Mouse (Mus musculus) spleen, adult 2 months (tissue): Measurements from ENCODE around the gene Gm10197. TPM values are rescaled to one million over a fixed set of nuclear protein-coding genes. Genes with fewer than 3 reads are reported as not detected.

Source experiments
- DNase-seq, 2 experiments: peaks; one replicate each; pipeline versions ENCODE4 v3.0.0 to v3.0.0-alpha.2; 2012 to 2021; ENCODE audit warnings: low spot score in 2 of 2, low read depth in 1 of 2
- H3K27ac ChIP-seq: fragments of 200-500 bp; 2 replicates; pipeline ENCODE4 v1.5.1; 2012; ENCODE audit warnings: low read length, inconsistent platforms; ENCODE audit not compliant: insufficient read depth
- H3K27me3 ChIP-seq: fragments of 200-500 bp; 2 replicates; pipeline ENCODE4 v1.6.1; 2012; ENCODE audit warnings: mild to moderate bottlenecking, moderate library complexity, low read length, inconsistent platforms; ENCODE audit not compliant: control insufficient read depth, insufficient read depth
- H3K36me3 ChIP-seq: fragments of 200-500 bp; 2 replicates; pipeline ENCODE4 v1.6.1; 2012; ENCODE audit warnings: mild to moderate bottlenecking, low read length, inconsistent platforms; ENCODE audit not compliant: control insufficient read depth, insufficient read depth
- H3K4me1 ChIP-seq: fragments of 200-500 bp; 2 replicates; pipeline ENCODE4 v1.6.1; 2011; ENCODE audit warnings: inconsistent platforms; ENCODE audit not compliant: control insufficient read depth, insufficient read depth, insufficient read length
- H3K4me3 ChIP-seq: fragments of 200-500 bp; 2 replicates; pipeline ENCODE4 v1.5.1; 2011; ENCODE audit warnings: mild to moderate bottlenecking, inconsistent platforms; ENCODE audit not compliant: insufficient read depth, insufficient read length; ENCODE audit errors: extremely low read depth
- CTCF ChIP-seq: fragments of 200-500 bp; IDR thresholded peaks from 2 replicates; pipeline ENCODE4 v1.5.1; 2011; ENCODE audit warnings: mild to moderate bottlenecking, inconsistent platforms; ENCODE audit not compliant: insufficient read depth, insufficient read length, insufficient replicate concordance; ENCODE audit errors: extremely low read depth
- POLR2A ChIP-seq: fragments of 200-500 bp; IDR thresholded peaks from 2 replicates; pipeline ENCODE4 v1.6.1; 2011; ENCODE audit warnings: low read depth, low read length, inconsistent platforms
- WGBS: fragments of 180-500 bp; shearing (Covaris S2); methylation state at CpG from one replicate; pipeline ENCODE4 v1.1.7; 2018; 5-methylcytosine and 5-hydroxymethylcytosine counted together
- polyA plus RNA-seq: library from polyadenylated mRNA; depleted of rRNA; stranded (reverse); fragments of >200 nt; gene quantifications from 2 replicates; pipeline ENCODE4 v1.2.3, GENCODE M21; 2012; rRNA removed

Gm10197 gene
- polyA plus RNA-seq = not detected in 2 replicates

DNA sequence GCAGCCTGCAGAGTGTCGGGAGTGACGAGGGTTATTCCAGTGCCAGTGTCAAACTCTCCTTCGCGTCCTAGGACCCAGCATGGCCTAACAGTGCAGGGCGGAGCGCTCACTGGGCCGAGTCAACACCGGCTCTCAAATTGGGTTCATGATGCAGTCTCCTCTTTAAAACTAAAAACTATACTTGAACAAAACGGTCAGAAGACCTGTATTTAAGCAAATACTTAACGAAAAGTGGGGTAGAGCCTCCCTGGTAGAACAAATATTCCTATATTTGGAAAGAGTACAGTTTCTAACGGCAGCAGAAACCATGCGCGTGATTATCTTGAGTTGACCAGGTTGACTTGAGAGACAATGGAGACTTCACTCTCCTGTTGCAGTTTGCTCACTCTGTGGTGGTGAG lies at the start of gene Gm10197:
Gene Gm10197 (minus strand): TSS at position 101 of the 400 bp plus-strand sequence.
- no peaks in the 10 kb centered on the region for H3K27me3 ChIP-seq
- 93% methylated on average over 13 of the region's 13 CpGs for WGBS
- no peak within 1 kb of the TSS for H3K4me3 ChIP-seq
- no peak within 1 kb of the TSS for H3K27ac ChIP-seq
- no peaks in the 10 kb centered on the region for H3K4me1 ChIP-seq
- TF ChIP-seq POLR2A (no peak), CTCF (no peak)
- peaks cover 10% of the 10 kb centered on the region; the same call in 1 of the 2 replicates for H3K36me3 ChIP-seq
- no peak for DNase-seq

DNA sequence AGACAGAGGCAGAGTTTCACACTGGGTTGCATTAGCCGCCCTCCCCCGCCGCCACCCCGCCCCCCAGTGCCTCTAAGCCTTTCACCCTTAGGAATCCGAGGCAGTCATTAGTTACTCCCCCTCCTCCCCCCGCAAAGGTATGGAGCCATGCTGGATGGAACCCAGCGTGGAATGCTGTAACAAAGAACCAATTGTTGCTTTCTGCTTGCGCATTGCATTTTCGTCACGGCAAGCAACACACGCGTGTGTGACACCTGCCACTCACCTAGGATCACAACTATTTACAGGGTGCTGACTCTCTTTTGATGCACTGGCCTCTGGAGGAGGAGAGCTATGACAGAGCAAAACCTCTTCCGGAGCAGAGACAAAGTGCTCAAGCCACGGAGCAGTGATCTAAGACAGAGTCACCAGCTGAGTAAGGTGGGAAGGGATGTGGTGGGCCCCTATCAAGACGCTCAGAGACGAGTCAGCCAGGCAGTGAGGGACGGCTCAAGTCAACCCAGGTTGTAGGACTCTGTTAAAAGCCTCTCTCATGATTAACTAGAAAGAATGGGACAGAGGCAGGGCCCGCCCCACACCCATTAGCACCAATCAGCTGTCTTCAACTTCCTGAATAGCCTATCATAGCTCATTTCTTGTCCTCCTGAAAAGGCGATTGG lies 49.5 kb upstream of the Gm10197 start:
- TF ChIP-seq CTCF (no peak), POLR2A (no peak; the same call in 1 of the 2 replicates)
- peak overlapping the region; percentile 51 for H3K4me3 ChIP-seq
- DNase-seq = peak; percentile 65 to 79
- WGBS = 12% methylated on average over 19 of the region's 19 CpGs
- H3K27me3 ChIP-seq = no peaks in the 10 kb centered on the region
- peaks cover 32% of the 10 kb centered on the region for H3K4me1 ChIP-seq
- no peaks in the 10 kb centered on the region for H3K36me3 ChIP-seq
- peak overlapping the region; percentile 79 for H3K27ac ChIP-seq

DNA sequence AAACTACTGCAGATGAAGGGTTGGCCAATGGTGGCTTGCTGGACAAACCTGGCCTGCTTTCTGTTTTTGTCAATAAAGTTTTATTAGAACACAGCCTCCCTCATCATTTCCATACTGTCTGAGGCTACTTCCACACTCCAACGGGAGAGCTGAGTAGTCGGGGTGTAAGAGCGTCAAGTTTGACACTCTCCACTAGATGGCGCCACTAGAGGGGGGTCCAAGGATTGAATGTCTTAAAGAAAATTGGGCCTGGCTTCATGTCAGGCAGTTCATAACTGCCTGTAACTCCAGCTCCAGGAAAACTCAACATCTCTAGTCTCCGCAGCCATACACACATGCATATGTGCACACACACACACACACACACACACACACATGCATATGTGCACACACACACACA lies 48.3 kb upstream of the Gm10197 start:
- WGBS = 16% methylated on average over 5 of the region's 5 CpGs
- Histone ChIP-seq H3K4me3 (no peak overlapping the region), H3K27ac (no peak overlapping the region), H3K4me1 (peaks cover 20% of the 10 kb centered on the region), H3K36me3 (no peaks in the 10 kb centered on the region), H3K27me3 (no peaks in the 10 kb centered on the region)
- TF ChIP-seq CTCF (peak; percentile 66; the same call in 1 of the 2 replicates), POLR2A (no peak)
- peak; percentile 74 to 77 for DNase-seq

DNA sequence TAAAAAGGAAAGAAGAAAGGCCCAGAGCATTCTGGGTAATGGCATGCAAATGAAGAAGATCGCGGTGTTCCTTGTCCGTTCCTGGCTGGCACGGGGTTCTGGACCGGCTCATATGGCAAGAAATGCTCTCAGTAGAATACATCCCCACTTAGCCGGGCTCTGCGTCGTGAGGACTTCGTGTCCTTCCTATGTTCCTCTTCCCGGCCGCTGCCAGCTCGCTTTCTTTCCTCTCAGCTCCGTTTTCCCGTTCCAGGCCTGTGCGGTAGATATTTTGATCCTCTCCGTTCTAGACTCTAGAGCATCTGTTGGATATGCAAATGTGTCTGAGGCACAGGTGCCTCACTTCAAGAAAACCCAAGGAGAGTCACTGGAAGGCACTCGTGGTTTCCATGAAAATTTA lies 43.6 kb upstream of the Gm10197 start:
- H3K4me3 ChIP-seq = no peak overlapping the region
- H3K27me3 ChIP-seq = no peaks in the 10 kb centered on the region
- H3K36me3 ChIP-seq = no peaks in the 10 kb centered on the region
- TF ChIP-seq CTCF (no peak), POLR2A (no peak)
- H3K4me1 ChIP-seq = no peaks in the 10 kb centered on the region
- WGBS = 88% methylated on average over 17 of the region's 17 CpGs
- DNase-seq = no peak
- H3K27ac ChIP-seq = no peak overlapping the region

DNA sequence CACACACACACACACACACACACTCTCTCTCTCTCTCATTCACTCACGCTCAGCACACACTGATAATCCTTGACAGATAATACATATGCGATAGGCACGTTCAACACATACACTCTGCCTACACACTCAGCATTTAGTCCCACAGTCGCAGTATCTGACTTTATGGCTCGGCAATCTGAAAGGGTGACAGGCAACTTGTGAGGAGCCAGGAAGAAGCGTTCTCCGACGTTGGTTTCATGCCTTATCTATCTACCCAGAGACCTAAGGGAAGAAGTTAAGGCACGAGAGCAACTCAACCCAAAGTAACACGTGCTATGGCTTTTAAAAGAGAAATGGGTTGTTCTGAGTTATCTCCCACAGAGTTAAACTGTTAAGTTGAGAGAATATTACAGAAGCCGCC lies 43.1 kb upstream of the Gm10197 start:
- DNase-seq = no peak
- H3K4me3 ChIP-seq = no peak overlapping the region
- no peaks in the 10 kb centered on the region for H3K36me3 ChIP-seq
- no peaks in the 10 kb centered on the region for H3K27me3 ChIP-seq
- 81% methylated on average over 11 of the region's 11 CpGs for WGBS
- H3K27ac ChIP-seq = no peak overlapping the region
- no peaks in the 10 kb centered on the region for H3K4me1 ChIP-seq
- no peak for TF ChIP-seq POLR2A
- TF ChIP-seq CTCF = no peak

DNA sequence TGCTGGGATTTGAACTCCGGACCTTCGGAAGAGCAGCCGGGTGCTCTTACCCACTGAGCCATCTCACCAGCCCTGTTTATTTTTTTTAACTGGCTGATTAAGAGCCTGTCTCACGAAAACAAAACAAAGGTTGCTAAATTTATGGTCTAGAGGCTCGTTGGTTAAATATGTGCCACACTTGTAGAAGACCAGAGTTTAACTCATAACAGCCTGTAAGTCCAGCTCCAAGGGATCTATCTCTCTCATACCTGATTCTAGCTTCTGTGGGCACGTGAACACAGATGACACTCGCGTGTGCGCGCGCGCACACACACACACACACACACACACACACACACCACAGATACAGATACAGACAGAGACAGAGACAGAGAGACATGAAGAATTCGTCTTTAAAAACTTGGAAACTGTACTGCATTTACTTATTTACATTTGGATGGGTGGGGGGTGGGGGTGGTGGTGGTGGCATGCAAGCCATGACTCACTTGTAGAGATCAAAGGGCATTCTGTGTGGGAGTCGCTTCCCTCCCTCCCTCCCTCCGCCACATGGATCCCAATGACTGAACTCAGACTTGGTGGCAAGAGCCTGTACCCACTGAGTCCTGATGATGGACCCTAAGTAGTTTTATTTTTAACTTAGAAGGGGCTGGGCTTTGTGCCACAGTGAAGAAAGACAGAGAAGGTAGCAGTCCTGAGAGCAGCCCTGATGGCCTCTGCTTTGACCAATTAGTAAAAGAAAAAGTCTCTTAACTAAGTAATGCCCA lies 42.2 kb upstream of the Gm10197 start:
- Histone ChIP-seq H3K4me1 (no peaks in the 10 kb centered on the region), H3K36me3 (no peaks in the 10 kb centered on the region), H3K27ac (no peak overlapping the region), H3K4me3 (no peak overlapping the region), H3K27me3 (no peaks in the 10 kb centered on the region)
- 86% methylated on average over 15 of the region's 15 CpGs for WGBS
- no peak for DNase-seq
- TF ChIP-seq POLR2A (no peak), CTCF (no peak)
